Mouse (Mus musculus): ENCODE results near the gene Cacng2.

GRCm38 (mm10) chr15:78026521-78026920, 93.3 kb downstream of the Cacng2 start:
- TF ChIP-seq CTCF (IDR thresholded peaks at IDR 0.05; ENCODE audit: insufficient read depth, low read depth, low read length), result no peak
- TF ChIP-seq POLR2A (IDR thresholded peaks at IDR 0.05; ENCODE audit: insufficient read depth, low read depth, low read length), result no peak
